ENCODE assay signal across 8 mouse cellular contexts in genomic region chr1:34061078-34061477, GRCm38 (mm10).
DNase-seq lines count a peak whose midpoint lies in the region; ATAC-seq lines count a peak whose summit lies in the region.

No protein-coding gene starts in this region.

- H3K4me2 ChIP-seq in embryonic facial prominence, embryonic 14.5 days (ENCODE audit: low read depth, low read length) = no peak overlapping the region
- no peak overlapping the region for H3K4me2 ChIP-seq in heart, embryonic 15.5 days
- no peak overlapping the region for H3K4me2 ChIP-seq in liver, embryonic 12.5 days
- no peak overlapping the region for H3K4me2 ChIP-seq in neural tube, embryonic 12.5 days (replicated peaks)

- H3K36me3 ChIP-seq in embryonic facial prominence, embryonic 14.5 days (ENCODE audit: control insufficient read depth, insufficient read depth, low read length) = no peaks in the 10 kb centered on the region
- H3K36me3 ChIP-seq in heart, embryonic 15.5 days = no peaks in the 10 kb centered on the region
- H3K36me3 ChIP-seq in liver, embryonic 12.5 days = no peaks in the 10 kb centered on the region
- no peaks in the 10 kb centered on the region for H3K36me3 ChIP-seq in neural tube, embryonic 12.5 days

- no peaks in the 10 kb centered on the region for H3K9me3 ChIP-seq in embryonic facial prominence, embryonic 14.5 days (ENCODE audit: control insufficient read depth, low read length)
- H3K9me3 ChIP-seq in heart, embryonic 15.5 days (replicated peaks) = no peaks in the 10 kb centered on the region
- H3K9me3 ChIP-seq in liver, embryonic 12.5 days (replicated peaks) = no peaks in the 10 kb centered on the region
- no peaks in the 10 kb centered on the region for H3K9me3 ChIP-seq in neural tube, embryonic 12.5 days

- H3K4me1 ChIP-seq in embryonic facial prominence, embryonic 14.5 days (ENCODE audit: control insufficient read depth, insufficient read depth, low read length) = no peaks in the 10 kb centered on the region
- peaks cover 18% of the 10 kb centered on the region for H3K4me1 ChIP-seq in heart, embryonic 15.5 days (replicated peaks)
- H3K4me1 ChIP-seq in liver, embryonic 12.5 days = peaks cover 13% of the 10 kb centered on the region; the same call in 1 of the 2 replicates
- peaks cover 27% of the 10 kb centered on the region for H3K4me1 ChIP-seq in neural tube, embryonic 12.5 days

- H3K27me3 ChIP-seq in embryonic facial prominence, embryonic 14.5 days (replicated peaks; ENCODE audit: control insufficient read depth, insufficient read depth, low read length) = no peaks in the 10 kb centered on the region
- no peaks in the 10 kb centered on the region for H3K27me3 ChIP-seq in heart, embryonic 15.5 days
- H3K27me3 ChIP-seq in liver, embryonic 12.5 days (replicated peaks) = no peaks in the 10 kb centered on the region
- H3K27me3 ChIP-seq in neural tube, embryonic 12.5 days (replicated peaks) = no peaks in the 10 kb centered on the region

- no peak overlapping the region for H3K9ac ChIP-seq in embryonic facial prominence, embryonic 14.5 days (ENCODE audit: low read depth, low read length)
- no peak overlapping the region for H3K9ac ChIP-seq in heart, embryonic 15.5 days
- H3K9ac ChIP-seq in liver, embryonic 12.5 days = no peak overlapping the region
- no peak overlapping the region for H3K9ac ChIP-seq in neural tube, embryonic 12.5 days

- no peak overlapping the region for H3K4me3 ChIP-seq in embryonic facial prominence, embryonic 14.5 days (ENCODE audit: low read depth, low read length)
- no peak overlapping the region for H3K4me3 ChIP-seq in heart, embryonic 15.5 days
- H3K4me3 ChIP-seq in liver, embryonic 12.5 days = no peak overlapping the region
- H3K4me3 ChIP-seq in neural tube, embryonic 12.5 days = no peak overlapping the region

- 25% methylated on average over 4 of the region's 4 CpGs for WGBS in embryonic facial prominence, embryonic 14.5 days
- 20% methylated on average over 4 of the region's 4 CpGs for WGBS in heart, embryonic 15.5 days
- 17% methylated on average over 4 of the region's 4 CpGs for WGBS in liver, embryonic 12.5 days (ENCODE audit: insufficient replicate concordance)
- WGBS in neural tube, embryonic 12.5 days = 26% methylated on average over 4 of the region's 4 CpGs

- DNase-seq in CD4-positive helper T cell, adult 2 months (ENCODE audit: low read depth, low spot score) = peak; percentile 8
- peak; percentile 55 for DNase-seq in adrenal gland, postnatal 25 days
- peak; percentile 67 for DNase-seq in embryonic facial prominence, embryonic 14.5 days (ENCODE audit: low spot score)
- DNase-seq in kidney, postnatal 10 days = peak; percentile 85
- DNase-seq in testis, postnatal 14 days (ENCODE audit: low spot score) = peak; percentile 32

- H3K27ac ChIP-seq in embryonic facial prominence, embryonic 14.5 days (replicated peaks; ENCODE audit: low read depth, low read length) = no peak overlapping the region
- H3K27ac ChIP-seq in heart, embryonic 15.5 days = 0 out of 2 replicates have a peak overlapping the region, but pooled peaks have one; percentile 13
- H3K27ac ChIP-seq in liver, embryonic 12.5 days = no peak overlapping the region
- H3K27ac ChIP-seq in neural tube, embryonic 12.5 days = no peak overlapping the region

- peak; percentile 75 for ATAC-seq in embryonic facial prominence, embryonic 14.5 days (ENCODE audit: low read depth)
- ATAC-seq in heart, embryonic 15.5 days (replicated peaks; ENCODE audit: insufficient number of reproducible peaks, insufficient read depth, low FRiP score, low read depth) = peak; percentile 65
- ATAC-seq in liver, embryonic 12.5 days = peak; percentile 54; the same call in 1 of the 2 replicates
- ATAC-seq in neural tube, embryonic 12.5 days (ENCODE audit: low FRiP score, low read depth) = peak; percentile 75

Comparison
In these comparisons a context has a peak if more than half of its experiments do, and no peak if none do; other contexts are left out.
1. DNase-seq: peak in every context shown above with its lines; median percentile 85 in kidney, postnatal 10 days; 67 in embryonic facial prominence, embryonic 14.5 days; 55 in adrenal gland, postnatal 25 days; 32 in testis, postnatal 14 days; 8 in CD4-positive helper T cell, adult 2 months.